17 mouse cellular contexts compared by ENCODE assay signal in genomic region chr16:96725071-96725724, GRCm38 (mm10).
A peak's percentile ranks its signal among the peaks of the same experiment; 100 is the strongest.
DNase-seq lines count a peak whose midpoint lies in the region; ATAC-seq lines count a peak whose summit lies in the region.
"Had no signal": no experiment of that assay in that cellular context is flagged by ENCODE, and none has a peak within 500 bp of the region (broad histone marks: within the 10 kb centered on the region; RNA-seq: fewer than 3 reads in every experiment).

No protein-coding gene starts in this region.

- WGBS in hindbrain, embryonic 11.5 days, result 86% methylated on average over 8 of the region's 8 CpGs
- WGBS in hindbrain, embryonic 10.5 days, result 89% methylated on average over 8 of the region's 8 CpGs
- WGBS in hindbrain, embryonic 14.5 days, result 64% methylated on average over 8 of the region's 8 CpGs
- 41% methylated on average over 8 of the region's 8 CpGs for WGBS in midbrain, embryonic 16.5 days

- no peaks in the 10 kb centered on the region for H3K4me1 ChIP-seq in hindbrain, embryonic 11.5 days (replicated peaks; ENCODE audit: control insufficient read depth, insufficient read depth, low read length)
- H3K4me1 ChIP-seq in hindbrain, embryonic 10.5 days (replicated peaks), result peaks cover 20% of the 10 kb centered on the region
- H3K4me1 ChIP-seq in hindbrain, embryonic 14.5 days (replicated peaks; ENCODE audit: control insufficient read depth, insufficient read depth, low read length), result peaks cover 42% of the 10 kb centered on the region
- H3K4me1 ChIP-seq in midbrain, embryonic 16.5 days (ENCODE audit: control insufficient read depth, insufficient read depth, low read length), result peaks cover 58% of the 10 kb centered on the region
- H3K4me1 ChIP-seq: embryonic facial prominence, embryonic 12.5 days; heart, embryonic 10.5 days had no signal

- H3K4me3 ChIP-seq in hindbrain, embryonic 11.5 days (ENCODE audit: low read depth, low read length), result no peak overlapping the region
- H3K4me3 ChIP-seq in hindbrain, embryonic 10.5 days, result no peak overlapping the region
- no peak overlapping the region for H3K4me3 ChIP-seq in hindbrain, embryonic 14.5 days (replicated peaks; ENCODE audit: low read length)
- H3K4me3 ChIP-seq in midbrain, embryonic 16.5 days (ENCODE audit: low read depth, low read length), result no peak overlapping the region
- H3K4me3 ChIP-seq: embryonic facial prominence, embryonic 12.5 days; heart, embryonic 10.5 days had no signal

- intact Hi-C loops in gastrocnemius, postnatal 36 days (cut with DNase I), result no loop called here

- 0 out of 2 replicates have a peak overlapping the region, but pooled peaks have one; percentile 42 for H3K27ac ChIP-seq in hindbrain, embryonic 11.5 days (ENCODE audit: low read depth, low read length)
- H3K27ac ChIP-seq in hindbrain, embryonic 10.5 days, result no peak overlapping the region
- H3K27ac ChIP-seq in hindbrain, embryonic 14.5 days, result peak overlapping the region; percentile 80
- H3K27ac ChIP-seq in midbrain, embryonic 16.5 days (ENCODE audit: low read length), result peak overlapping the region; percentile 90
- H3K27ac ChIP-seq: embryonic facial prominence, embryonic 12.5 days; heart, embryonic 10.5 days had no signal

- no peaks in the 10 kb centered on the region for H3K9me3 ChIP-seq in hindbrain, embryonic 11.5 days (ENCODE audit: control insufficient read depth, low read length)
- H3K9me3 ChIP-seq in hindbrain, embryonic 10.5 days, result no peaks in the 10 kb centered on the region
- H3K9me3 ChIP-seq in hindbrain, embryonic 14.5 days (ENCODE audit: control insufficient read depth, low read length), result no peaks in the 10 kb centered on the region
- no peaks in the 10 kb centered on the region for H3K9me3 ChIP-seq in midbrain, embryonic 16.5 days (replicated peaks; ENCODE audit: control insufficient read depth, low read length, poor library complexity, severe bottlenecking)
- H3K9me3 ChIP-seq: embryonic facial prominence, embryonic 12.5 days; heart, embryonic 10.5 days had no signal

- no peak for DNase-seq in hindbrain, embryonic 11.5 days (ENCODE audit: low spot score)
- no peak for DNase-seq in hindbrain, embryonic 10.5 days (ENCODE audit: low spot score)
- peak; percentile 73 for DNase-seq in brain, adult 2 months (ENCODE audit: low read depth, low spot score)
- DNase-seq in hindbrain, embryonic 14.5 days (ENCODE audit: low spot score), result peak; percentile 67
- DNase-seq in gastrocnemius, postnatal 36 days, result no peak
- DNase-seq in heart, adult 18-20 months, result no peak
- DNase-seq: adrenal gland, adult 2 months; gastrocnemius, postnatal 10 days; heart, postnatal 4 days; kidney, adult 2 months; liver; lung, embryonic 14.5 days; right cerebral cortex, postnatal 14 days had no signal

- H3K9ac ChIP-seq in hindbrain, embryonic 11.5 days (ENCODE audit: low read depth, low read length), result no peak overlapping the region
- no peak overlapping the region for H3K9ac ChIP-seq in hindbrain, embryonic 14.5 days
- no peak overlapping the region for H3K9ac ChIP-seq in midbrain, embryonic 16.5 days (ENCODE audit: low read depth, low read length)
- H3K9ac ChIP-seq: embryonic facial prominence, embryonic 12.5 days; lung, embryonic 14.5 days had no signal

- ATAC-seq in hindbrain, embryonic 11.5 days (ENCODE audit: low FRiP score), result peak; percentile 30; the same call in 1 of the 2 replicates
- ATAC-seq in hindbrain, embryonic 14.5 days (ENCODE audit: low FRiP score), result peak; percentile 43; the same call in 1 of the 2 replicates
- peak; percentile 83 for ATAC-seq in midbrain, embryonic 16.5 days
- no peak for ATAC-seq in CD4-positive, CD25-positive, alpha-beta regulatory T cell, adult 4 months

- H3K4me2 ChIP-seq in hindbrain, embryonic 11.5 days (replicated peaks; ENCODE audit: low read depth, low read length), result no peak overlapping the region
- no peak overlapping the region for H3K4me2 ChIP-seq in hindbrain, embryonic 14.5 days (replicated peaks)
- H3K4me2 ChIP-seq in midbrain, embryonic 16.5 days (ENCODE audit: low read length), result peak overlapping the region; percentile 14; the same call in 1 of the 2 replicates
- H3K4me2 ChIP-seq: embryonic facial prominence, embryonic 12.5 days; lung, embryonic 14.5 days had no signal

- H3K27me3 ChIP-seq in hindbrain, embryonic 11.5 days (ENCODE audit: control insufficient read depth, insufficient read depth, low read length), result no peaks in the 10 kb centered on the region
- no peaks in the 10 kb centered on the region for H3K27me3 ChIP-seq in hindbrain, embryonic 10.5 days (ENCODE audit: insufficient read depth, poor library complexity, severe bottlenecking)
- H3K27me3 ChIP-seq in hindbrain, embryonic 14.5 days (ENCODE audit: control insufficient read depth, insufficient read depth, low read length), result no peaks in the 10 kb centered on the region
- no peaks in the 10 kb centered on the region for H3K27me3 ChIP-seq in midbrain, embryonic 16.5 days (ENCODE audit: control insufficient read depth, insufficient read depth, low read depth, low read length)
- H3K27me3 ChIP-seq: embryonic facial prominence, embryonic 12.5 days had no signal

- H3K36me3 ChIP-seq in hindbrain, embryonic 11.5 days (ENCODE audit: control insufficient read depth, insufficient read depth, low read length), result no peaks in the 10 kb centered on the region
- H3K36me3 ChIP-seq in hindbrain, embryonic 10.5 days, result no peaks in the 10 kb centered on the region
- H3K36me3 ChIP-seq in hindbrain, embryonic 14.5 days (replicated peaks; ENCODE audit: control insufficient read depth, insufficient read depth), result no peaks in the 10 kb centered on the region
- H3K36me3 ChIP-seq in midbrain, embryonic 16.5 days (ENCODE audit: control insufficient read depth, insufficient read depth, low read length), result no peaks in the 10 kb centered on the region
- H3K36me3 ChIP-seq: embryonic facial prominence, embryonic 12.5 days; heart, embryonic 10.5 days had no signal

Comparison
In these comparisons a context has a peak if more than half of its experiments do, and no peak if none do; other contexts are left out.
1. DNase-seq: peak in brain, adult 2 months (single experiment) and hindbrain, embryonic 14.5 days (single experiment); none in hindbrain, embryonic 11.5 days (single experiment), hindbrain, embryonic 10.5 days (single experiment), gastrocnemius, postnatal 36 days (0 of 2) and heart, adult 18-20 months (0 of 2).